Mouse (Mus musculus) embryo, embryonic 11.5 days (tissue): ENCODE results near the gene Mical3.

Experiments used
- DNase-seq: peaks from one replicate; pipeline ENCODE4 v3.0.0-alpha.2; 2012; ENCODE audit warnings: low read depth, low spot score

Gene Mical3

DNA sequence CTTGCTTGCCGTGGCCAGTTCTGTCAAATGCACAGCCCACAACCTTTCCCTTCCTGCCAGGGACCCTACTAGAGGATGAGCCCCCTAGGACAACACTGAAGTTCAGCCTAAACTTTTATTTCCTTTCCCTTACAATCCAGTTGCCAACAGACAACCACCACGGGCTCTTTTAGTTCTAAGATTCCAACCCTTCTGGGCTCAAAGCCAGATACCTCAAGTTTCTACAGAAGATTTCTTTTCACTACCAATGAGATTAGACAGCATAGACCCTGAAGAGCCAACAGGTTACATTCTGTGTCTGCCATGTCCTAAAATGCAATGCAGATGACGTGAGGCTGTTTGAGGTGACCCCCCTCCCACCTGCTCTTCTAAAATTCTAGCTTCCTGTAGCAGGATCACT is 75.3 kb downstream of the Mical3 start:
- no peak for DNase-seq

DNA sequence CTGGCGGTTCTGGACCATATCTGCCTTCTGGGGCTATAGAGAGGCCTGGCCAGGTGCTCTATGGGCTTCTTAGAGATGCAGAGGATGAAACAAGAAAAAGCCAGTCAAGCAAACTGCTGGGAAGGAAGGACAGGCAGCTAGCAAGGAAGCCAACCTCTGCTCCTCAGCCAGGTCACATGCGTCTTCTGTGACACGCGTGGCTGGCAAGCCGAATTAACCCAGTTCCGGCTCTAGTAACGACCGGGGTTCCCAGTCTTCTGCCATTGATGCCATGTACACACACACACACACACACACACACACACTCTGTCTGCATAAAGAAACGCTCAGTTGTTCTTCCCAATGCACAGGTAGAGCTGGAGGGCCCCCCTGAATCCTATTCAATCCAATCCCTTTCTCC is 75.9 kb downstream of the Mical3 start:
- no peak for DNase-seq

DNA sequence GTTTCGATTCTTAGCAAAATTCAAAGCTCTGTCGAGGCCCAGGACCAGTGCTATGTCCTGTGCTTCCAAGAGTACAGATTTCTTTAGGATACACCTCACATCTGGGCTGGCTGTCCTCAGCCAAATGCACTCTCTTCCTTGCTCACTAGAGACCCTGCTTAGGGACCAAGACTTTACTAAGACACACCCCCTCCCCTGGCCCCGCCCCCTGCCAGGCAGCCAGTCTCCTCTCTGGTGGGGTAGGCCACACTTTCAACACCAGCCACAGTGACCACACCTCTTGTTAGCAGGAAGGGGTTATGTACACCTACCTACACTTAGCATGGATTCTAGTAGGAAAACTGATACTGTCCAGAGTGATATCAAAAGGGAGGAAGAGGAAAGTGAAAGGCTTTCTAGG is 76.5 kb downstream of the Mical3 start:
- no peak for DNase-seq

DNA sequence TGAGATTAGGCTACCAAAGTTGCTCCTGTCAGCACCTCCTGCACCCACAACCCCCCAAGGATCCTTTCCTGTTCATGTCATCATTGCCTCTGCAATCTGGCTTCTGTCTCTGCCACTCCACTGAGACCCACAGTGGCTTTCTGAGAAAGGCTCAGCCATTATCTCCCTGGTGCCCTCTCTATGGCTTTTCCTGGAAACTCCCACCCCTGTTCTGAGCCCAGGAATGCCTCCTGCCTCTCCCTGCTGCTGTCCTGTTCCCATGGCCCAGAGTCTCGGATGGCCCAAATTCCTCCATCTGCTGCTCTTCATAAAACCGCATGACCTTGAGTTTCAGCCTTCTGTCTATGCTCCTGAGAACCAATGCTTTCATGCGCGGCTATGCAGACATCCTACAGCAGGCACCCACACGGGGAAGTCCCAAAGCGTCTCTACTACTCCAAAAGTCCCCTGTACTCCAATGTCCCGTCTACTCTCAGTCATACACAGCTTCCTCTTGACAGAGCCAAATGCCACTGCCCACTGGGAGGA is 77.2 kb downstream of the Mical3 start:
- no peak for DNase-seq

DNA sequence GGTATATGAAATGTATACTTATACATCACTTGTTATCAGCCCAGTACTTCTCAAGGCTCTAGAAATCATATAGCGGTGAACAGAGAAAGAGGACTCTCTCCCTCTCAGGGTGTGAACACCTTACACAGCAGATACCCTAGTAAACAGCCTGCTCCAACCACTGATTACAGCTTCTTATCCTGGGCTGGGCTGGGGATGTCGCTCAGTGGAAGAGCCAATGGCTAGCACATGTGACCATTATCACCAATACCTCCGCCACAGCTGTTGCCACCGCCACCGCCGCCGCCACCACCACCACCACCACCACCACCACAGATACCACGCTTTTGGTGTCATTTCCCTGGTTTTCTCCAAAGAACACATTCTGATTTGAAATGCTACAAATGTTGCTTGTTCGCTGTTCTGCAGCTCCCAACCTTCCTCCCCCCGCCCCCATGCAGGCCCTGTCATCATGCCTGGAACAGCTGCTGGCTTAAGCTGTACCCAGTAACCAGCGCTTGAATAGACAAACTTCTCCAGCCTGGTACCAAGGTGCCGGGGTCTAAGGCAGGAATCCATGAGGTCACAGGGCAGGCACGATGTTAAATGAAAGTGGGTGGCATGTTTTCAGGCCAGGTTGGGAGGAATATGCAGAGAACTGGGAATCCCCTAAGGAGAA is 78.7 kb downstream of the Mical3 start:
- no peak for DNase-seq

DNA sequence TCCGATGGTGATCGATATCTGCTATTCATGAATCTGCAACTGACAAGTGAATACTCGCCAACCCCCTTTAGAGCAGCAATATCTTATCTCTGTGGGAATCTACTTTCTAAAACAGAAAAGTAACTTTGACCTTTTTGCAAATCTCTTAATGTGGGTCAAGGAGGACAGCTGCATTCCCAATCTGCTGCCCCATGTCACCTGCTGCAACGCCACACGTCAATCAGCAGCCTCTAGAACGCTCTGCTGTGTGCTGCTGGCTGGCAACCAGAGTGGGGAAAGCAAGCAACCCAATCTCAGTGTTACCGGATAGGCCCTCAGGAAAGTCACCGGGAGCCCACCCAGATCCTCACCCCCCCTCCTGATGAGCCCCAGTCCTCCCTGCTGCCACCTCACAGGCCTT is 79.4 kb downstream of the Mical3 start:
- no peak for DNase-seq

DNA sequence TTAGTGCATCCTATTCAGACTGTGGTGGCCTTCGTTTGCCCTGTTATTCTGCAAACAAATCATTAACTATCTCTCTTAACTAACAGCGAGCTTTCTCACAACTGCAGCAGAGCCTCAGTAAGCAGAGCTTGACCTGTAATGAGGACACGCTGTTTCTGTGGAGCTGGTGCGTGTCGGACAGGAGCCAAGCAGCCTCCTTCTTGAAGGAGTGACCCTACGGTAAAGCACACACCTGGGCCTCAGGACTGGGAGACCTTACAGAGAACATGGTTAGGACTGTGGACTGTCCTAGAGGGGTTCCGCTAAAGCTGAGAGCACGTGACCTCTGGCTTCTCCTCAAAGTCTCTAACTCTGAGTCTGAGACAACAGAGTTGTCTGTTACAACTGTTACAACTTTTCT is 82.1 kb downstream of the Mical3 start:
- no peak for DNase-seq

DNA sequence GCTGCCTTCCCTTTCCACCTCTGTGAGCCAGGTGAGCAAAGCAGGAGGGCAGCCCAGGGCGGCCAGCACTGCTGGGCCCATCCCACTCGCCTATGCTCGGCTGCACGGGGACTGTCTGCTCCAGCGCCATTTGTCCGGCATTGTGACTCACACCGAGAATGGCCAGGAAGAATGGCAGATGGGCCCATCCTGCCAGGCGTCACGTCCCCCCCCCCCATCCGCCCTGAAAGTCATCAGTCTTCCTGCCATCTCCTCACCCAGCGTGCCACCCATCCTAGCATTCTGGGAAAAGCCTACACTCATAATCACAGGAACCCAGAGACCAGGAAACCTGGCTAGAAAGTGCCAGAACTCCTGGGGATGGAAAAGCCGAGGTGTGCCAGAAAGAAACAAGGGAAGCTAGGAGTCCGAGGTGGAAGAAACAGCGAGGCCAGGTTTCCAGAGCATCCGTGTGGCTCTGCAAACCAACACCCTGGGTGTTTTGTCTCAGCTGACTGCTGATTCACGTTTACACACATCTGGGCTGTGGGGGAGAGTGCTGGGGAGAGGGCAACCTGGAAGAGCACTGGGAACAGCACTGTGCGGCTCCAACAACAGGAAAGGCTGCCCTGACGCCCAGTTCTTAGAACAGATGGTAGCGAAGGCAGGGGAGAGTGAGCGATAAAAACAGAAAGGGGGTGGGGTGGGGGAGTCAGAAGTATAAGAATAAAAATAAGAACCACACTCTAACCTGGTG is 85.3 kb downstream of the Mical3 start:
- no peak for DNase-seq

DNA sequence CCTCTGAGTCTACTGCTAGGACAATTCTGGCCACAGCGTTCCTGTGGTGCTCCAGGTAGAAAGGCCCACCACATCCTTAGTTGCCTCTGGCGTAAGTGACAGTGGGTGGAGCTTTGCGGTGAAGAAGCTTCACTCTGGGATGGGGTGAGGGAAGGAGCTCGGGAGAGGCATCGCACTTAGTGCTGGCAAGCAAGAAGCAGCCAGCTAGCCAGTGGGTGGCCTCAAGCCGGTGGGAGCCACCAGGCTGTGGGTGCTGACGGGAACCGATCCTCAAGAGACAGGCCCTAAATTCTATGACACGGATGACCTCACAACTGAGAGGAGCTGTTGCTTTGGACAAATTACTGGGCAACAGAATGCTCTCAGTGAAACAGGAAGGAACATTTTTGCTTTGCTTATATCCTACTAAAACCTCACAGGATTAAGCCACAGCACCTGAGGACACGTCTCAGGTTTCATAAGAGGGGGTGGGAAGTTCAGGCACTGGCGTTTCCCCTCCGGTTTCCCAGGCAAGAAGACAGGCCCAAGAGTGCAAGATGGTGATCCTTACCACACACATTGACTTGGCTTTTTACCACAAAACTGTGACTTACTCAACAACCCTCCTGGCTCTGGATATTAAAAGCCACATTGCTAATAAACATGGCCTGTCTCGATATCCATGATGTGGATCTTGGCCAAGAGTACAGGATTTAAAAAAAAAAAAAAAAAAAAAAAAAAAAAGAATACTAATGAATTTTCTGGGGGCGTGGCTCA is 87.2 kb downstream of the Mical3 start:
- no peak for DNase-seq

DNA sequence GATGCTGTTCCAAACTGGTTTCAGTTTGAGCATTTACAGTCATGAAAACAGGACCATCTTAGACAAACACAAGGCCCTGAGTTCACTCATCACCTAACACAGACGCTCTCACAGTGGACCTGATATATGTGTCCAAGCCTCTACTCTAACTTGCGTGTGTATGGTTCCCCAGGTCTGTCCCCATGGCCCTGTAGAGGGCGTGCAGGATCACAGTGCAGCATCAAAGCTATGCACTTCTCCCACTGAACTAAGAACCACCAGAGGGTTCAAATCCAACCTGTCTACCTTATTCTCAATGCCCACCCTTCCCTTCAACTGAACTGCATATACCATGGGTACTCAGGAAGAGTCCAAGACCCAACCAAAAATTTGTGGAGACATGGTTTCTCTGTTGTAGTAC is 91.1 kb downstream of the Mical3 start:
- no peak for DNase-seq

DNA sequence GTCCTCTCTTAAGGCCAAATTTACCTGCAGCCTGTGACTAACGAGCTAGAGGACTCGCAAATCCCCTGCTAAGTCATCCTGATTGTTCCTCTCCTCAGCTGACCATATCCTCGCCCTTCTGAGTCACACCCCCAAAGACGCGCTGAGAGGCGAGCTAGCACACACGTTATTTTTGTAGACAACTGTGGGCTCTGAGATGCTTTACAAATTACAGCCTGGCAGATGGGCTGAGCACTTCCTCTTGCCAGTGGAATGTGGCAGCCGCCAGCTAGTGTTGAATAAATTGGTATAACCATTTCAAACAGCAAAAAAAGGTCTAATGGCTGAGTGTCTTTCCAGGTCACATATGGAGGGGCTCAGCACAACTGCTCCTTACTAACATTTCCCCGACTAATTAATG is 91.5 kb downstream of the Mical3 start:
- no peak for DNase-seq

DNA sequence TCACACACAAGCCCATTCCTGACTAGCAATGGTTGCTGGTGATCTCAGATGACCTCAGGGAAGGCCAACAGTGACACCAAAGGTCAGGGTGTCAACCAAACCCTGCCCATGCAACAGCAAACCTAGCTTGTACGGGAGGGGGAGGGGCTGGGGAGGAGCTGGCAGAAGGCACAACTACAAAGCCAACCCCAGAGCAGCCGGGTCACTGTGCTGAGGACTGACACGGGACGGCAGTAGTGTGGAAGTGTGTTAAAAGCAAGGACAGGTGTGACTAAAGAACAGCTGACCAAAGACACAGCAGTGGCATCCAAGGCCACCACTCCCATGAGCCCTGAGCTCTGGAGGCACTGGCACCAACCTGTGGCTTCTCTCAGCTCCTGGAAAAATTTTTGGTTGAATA is 93.7 kb downstream of the Mical3 start:
- DNase-seq, result no peak

DNA sequence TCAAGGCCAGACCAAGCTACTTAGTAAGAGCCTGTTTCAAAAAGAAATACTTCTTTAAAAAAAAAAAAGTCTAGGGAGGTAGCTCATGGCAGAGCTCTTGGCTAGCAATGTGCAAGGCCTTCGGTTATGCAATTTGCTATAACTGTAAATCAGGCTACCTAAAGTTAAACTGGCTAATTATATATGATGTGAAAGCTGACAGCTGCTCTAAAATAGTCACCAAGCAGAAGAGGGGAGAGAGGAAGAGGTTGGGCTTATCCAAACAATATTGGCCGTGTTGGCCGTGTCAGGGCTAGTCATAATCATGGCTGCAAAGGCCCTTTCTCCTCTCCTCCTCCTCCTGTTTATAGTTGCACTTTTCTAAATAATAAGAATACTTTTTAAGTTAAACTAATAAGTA is 94.9 kb downstream of the Mical3 start:
- no peak for DNase-seq

DNA sequence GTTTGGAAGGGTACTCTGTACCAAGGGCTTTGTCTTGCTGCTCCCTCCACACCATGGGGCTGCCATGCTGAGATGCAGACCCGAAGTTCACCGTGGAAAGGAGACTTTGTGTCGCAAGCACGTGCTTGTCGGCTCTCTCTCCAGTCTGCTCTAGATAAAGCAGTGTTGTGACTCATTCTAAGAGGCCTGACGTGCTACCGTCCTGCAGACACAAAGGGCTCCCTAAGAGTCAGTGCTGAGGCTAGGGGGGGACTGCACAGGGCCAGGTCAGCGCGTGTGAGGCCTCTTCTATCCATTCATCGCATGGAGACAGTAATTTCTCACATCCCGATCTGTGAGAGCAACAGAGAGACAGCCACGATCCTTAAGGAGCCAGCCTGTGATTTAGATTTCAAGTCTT is 95.5 kb downstream of the Mical3 start:
- no peak for DNase-seq

DNA sequence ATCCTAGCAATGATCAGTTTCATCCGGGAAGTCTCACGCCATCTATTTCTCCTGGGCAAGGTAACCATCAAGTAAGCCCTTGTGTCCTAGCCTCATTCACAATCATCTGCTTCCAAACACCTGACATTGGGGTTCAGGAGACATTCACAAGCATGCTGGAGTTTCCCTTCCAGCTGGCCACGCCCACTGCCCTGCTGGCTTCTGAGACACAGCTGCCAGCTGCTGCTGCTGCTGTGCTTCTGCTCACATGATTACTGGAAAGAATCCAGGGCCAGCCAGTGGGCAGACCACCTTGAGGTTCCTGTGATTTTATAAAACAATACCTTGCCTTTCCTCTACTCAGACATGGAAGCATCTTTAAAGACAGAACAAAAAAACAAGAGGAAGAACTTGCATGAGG is 97.5 kb downstream of the Mical3 start:
- DNase-seq, result no peak

DNA sequence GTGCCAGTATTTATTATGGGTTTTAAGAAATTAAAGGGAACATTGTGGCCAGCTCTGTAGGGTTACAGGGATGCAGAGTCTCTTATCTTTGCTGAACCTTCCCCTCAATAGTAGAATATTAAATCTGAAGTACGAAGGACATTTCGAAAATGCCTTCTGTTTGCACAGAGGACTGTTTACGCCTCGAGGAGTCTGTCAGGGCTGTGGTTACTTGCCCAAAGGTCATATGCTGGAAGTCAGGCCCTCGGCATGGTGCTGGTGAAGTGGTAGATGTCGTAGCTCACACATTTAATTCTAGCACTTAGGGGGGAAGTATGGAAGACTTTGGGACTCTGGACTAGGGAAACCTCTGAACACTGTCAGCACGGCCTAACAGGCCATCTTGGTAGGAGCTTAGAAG is 99.4 kb downstream of the Mical3 start:
- no peak for DNase-seq

DNA sequence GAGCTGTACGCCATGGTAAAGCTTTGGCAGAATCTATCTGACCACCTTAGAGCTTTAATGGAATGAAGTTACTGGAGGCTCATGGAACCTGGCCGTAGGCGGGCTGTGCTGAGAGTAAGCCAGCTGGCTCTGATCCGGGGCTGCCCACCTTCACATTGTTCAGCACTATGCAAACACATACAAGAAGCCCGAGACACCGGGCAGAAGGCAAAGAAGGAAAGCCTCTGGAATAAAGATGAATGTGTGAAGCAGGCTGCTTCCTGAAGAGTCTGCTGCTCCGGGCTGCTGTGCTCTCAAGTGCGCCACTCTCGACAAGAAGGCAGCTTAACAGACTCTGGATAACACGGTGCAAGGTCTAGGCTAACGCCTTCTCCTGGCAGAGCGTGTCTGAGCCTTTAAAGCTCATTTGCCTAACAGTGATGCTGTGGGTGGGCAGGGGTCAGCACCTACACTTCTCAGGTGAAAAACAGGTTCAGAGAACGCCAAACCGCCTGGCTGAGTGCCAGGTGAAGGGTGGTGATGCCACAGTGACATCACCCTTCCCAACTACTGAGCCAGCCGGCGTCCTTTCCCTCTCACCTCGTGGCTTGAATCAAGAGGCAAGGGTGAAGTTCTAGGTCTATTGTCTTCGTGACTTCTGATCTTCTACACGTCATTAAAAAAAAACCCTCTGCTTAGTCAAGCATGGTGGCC is 100.8 kb downstream of the Mical3 start:
- DNase-seq, result no peak

DNA sequence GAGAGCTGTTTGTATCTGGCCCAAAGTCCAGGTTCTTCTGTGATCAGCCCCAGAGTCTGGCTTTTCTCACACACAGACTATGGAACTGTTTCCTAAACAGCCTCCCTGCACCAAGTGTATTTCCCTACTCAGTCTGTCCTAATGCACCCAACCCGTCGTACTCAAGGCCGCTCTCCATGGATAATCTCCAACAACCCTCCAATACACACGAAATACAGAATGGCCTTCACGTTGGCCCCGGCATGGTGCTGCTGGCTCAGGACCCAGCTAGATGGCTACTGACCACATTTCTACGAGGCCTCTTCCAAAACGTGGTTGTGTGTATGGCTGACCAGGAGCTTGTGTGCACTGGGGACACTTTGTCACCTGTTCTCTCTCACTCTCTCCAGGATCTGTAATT is 102.3 kb downstream of the Mical3 start:
- DNase-seq, result no peak

DNA sequence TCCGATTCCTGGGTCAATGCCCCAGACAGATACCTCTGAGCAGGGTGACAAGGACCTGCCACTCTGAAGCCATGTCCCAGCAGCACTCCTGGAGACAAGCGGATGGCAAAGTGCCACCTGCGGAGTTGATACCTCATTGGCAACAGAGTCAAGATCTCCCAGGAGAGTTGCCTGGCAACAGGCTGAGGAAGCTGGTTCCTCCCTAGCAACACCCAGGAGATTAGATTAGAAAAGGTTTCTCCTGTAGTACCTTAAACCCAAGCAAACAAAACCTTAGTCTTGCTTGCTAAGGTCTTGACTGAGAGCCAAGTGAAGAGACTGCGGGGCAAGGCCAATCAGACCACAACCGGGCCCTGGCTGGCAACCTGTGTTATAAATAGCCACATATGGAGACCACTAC is 103.5 kb downstream of the Mical3 start:
- DNase-seq, result no peak

DNA sequence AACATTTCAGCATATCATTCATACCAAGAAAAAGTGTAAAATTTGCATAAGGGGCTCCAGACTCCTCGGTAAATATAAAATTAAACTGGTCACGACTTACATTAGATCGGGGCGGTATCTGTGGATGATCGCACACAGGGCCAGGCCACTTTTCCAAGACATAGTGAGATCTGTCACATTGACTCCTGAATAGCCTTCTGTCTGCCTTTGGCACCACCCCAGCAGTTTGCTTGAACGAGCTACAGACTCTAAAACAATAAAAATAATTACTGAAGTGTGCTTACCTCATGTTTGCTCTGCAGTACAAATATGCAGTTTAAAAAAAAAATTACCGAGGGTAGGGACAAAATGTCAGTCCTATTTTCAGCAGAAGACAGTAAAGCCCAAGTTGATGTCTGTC is 103.9 kb downstream of the Mical3 start:
- DNase-seq, result no peak

DNA sequence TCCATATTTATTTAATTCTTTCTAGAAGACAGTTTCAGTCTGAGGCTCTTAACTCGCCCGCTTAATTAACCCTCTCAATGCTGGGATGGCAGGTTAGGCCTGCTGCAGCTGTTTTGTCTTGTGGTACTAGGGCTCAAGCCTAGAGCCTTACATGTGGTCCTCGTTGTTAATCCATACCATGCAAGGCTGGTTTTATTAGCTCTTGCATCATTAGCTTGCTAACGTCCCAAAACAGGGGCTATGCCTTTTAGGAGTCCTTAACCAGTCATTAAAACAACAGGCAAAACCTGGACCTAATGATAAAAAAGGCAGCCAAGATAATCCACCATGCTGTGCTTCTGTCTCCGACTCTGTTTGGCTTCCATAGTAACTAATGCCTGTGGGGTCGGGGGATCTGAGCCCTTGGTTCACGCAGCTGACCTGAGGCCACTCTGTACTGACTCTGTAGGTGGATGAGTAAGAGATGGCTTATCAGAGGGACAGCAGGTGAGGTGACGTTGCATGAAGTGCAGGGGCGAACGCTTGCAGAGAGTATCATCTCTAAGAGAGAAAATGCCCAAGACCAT is 104.7 kb downstream of the Mical3 start:
- DNase-seq, result no peak

DNA sequence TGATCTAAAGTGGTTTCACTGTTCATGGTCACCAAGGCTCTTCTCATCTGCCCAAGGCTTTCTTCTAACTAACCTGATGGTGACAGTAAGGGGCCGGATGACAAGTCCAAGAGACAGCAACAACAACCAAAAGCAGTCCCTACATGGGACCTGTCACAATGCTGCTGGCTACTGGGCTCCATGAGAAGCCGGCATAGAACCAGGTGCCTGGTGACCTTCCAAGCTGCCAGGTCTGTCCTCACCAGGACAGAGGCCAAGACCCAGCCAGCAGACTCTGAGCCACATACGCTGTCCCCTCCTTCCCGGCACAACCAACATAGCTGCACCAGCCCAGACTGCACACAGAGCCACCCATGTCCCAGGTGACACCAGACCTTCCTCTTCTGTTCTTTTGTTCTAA is 112.7 kb downstream of the Mical3 start:
- DNase-seq, result no peak
